Mouse (Mus musculus): ENCODE results near the gene Nup62.

- no peak for TF ChIP-seq POLR2A (IDR thresholded peaks at IDR 0.05; ENCODE audit: borderline replicate concordance, low read depth, low read length)
- no peak; the same call in 1 of the 2 replicates for TF ChIP-seq CTCF (IDR thresholded peaks at IDR 0.05; ENCODE audit: low read depth, low read length)
Observed at GRCm38 (mm10) chr7:44821666-44822448, 6.0 kb downstream of the Nup62 start.
